Mouse (Mus musculus): ENCODE data around the gene Rab3a. TPM values are rescaled to one million over a fixed set of nuclear protein-coding genes. Genes with fewer than 3 reads are reported as not detected.
A peak's percentile ranks its signal among the peaks of the same experiment; 100 is the strongest.

Gene Rab3a
- total RNA-seq, 4 experiments from 2014 or later = 732 to 771 (median 756) TPM

- DNase-seq (ENCODE audit: low spot score in 2 of 2) = no peak
Measured at GRCm38 (mm10) chr8:70772890-70773289, 18.4 kb downstream of the Rab3a start.

- DNase-seq (ENCODE audit: low spot score in 2 of 2) = no peak
Measured at GRCm38 (mm10) chr8:70773410-70773809, 18.9 kb downstream of the Rab3a start.

GRCm38 (mm10) chr8:70773833-70774232 is 19.4 kb downstream of the Rab3a start:
- DNase-seq (ENCODE audit: low spot score in 2 of 2) = no peak

GRCm38 (mm10) chr8:70774740-70775139 is 20.3 kb downstream of the Rab3a start:
- no peak for DNase-seq (ENCODE audit: low spot score in 2 of 2)

GRCm38 (mm10) chr8:70775227-70775626 is 20.7 kb downstream of the Rab3a start:
- no peak for DNase-seq (ENCODE audit: low spot score in 2 of 2)

- DNase-seq (ENCODE audit: low spot score in 2 of 2) = no peak
Measured at GRCm38 (mm10) chr8:70775851-70776495, 21.5 kb downstream of the Rab3a start.

GRCm38 (mm10) chr8:70776496-70777444 is 22.3 kb downstream of the Rab3a start, which contains the start of gene Pik3r2:
Gene Pik3r2 (minus strand): TSS chr8:70776713.
- DNase-seq (ENCODE audit: low spot score in 2 of 2) = peak; percentile 97

GRCm38 (mm10) chr8:70780093-70780492 is 25.6 kb downstream of the Rab3a start:
- DNase-seq (ENCODE audit: low spot score in 2 of 2) = no peak

GRCm38 (mm10) chr8:70786291-70787050 is 32.0 kb downstream of the Rab3a start:
- no peak for DNase-seq (ENCODE audit: low spot score in 2 of 2)

- DNase-seq (ENCODE audit: low spot score in 2 of 2) = no peak
Measured at GRCm38 (mm10) chr8:70787051-70787445, 32.6 kb downstream of the Rab3a start.

GRCm38 (mm10) chr8:70787941-70788667 is 33.6 kb downstream of the Rab3a start:
- no peak for DNase-seq (ENCODE audit: low spot score in 2 of 2)

- DNase-seq (ENCODE audit: low spot score in 2 of 2) = no peak
Measured at GRCm38 (mm10) chr8:70789046-70789445, 34.6 kb downstream of the Rab3a start.

- DNase-seq (ENCODE audit: low spot score in 2 of 2) = no peak
Measured at GRCm38 (mm10) chr8:70790846-70791245, 36.4 kb downstream of the Rab3a start.

- peak in 1 of 2 experiments; percentile 62 for DNase-seq (ENCODE audit: low spot score in 2 of 2)
Measured at GRCm38 (mm10) chr8:70791294-70791701, 36.8 kb downstream of the Rab3a start.

- peak; percentile 95 to 97 for DNase-seq (ENCODE audit: low spot score in 2 of 2)
Measured at GRCm38 (mm10) chr8:70791975-70792691, 37.7 kb downstream of the Rab3a start.

GRCm38 (mm10) chr8:70792700-70793099 is 38.2 kb downstream of the Rab3a start:
- DNase-seq (ENCODE audit: low spot score in 2 of 2) = no peak

GRCm38 (mm10) chr8:70794215-70794614 is 39.7 kb downstream of the Rab3a start:
- no peak for DNase-seq (ENCODE audit: low spot score in 2 of 2)

- DNase-seq (ENCODE audit: low spot score in 2 of 2) = no peak
Measured at GRCm38 (mm10) chr8:70795370-70795769, 40.9 kb downstream of the Rab3a start.

- peak in 1 of 2 experiments; percentile 37 for DNase-seq (ENCODE audit: low spot score in 2 of 2)
Measured at GRCm38 (mm10) chr8:70796403-70797080, 42.1 kb downstream of the Rab3a start.

Measured in layer of hippocampus, adult 8-10 months (tissue).